Mouse (Mus musculus) brain, adult 2 months (tissue): Measurements from ENCODE around the gene Slx.
"Not testable (repeated sequence)": the region's sequence is repeated elsewhere in the genome, so short reads cannot be mapped to it uniquely, and the experiment has no call there.

Experiments
- DNase-seq: peaks from one replicate; pipeline ENCODE4 v3.0.0; 2011; ENCODE audit warnings: low read depth, low spot score

Slx gene

GRCm38 (mm10) chrX:26545465-26545864 is at the start of gene Slx:
Slx (minus strand) TSS chrX:26545565.
- not testable (repeated sequence) for DNase-seq
